In genomic region chr15:98140809-98141208, GRCm38 (mm10) we compare ENCODE assay signal across 27 mouse cellular contexts. TPM values are rescaled to one million over a fixed set of nuclear protein-coding genes. Genes with fewer than 3 reads are reported as not detected.
"Had no signal": no experiment of that assay in that cellular context is flagged by ENCODE, and none has a peak within 500 bp of the region (broad histone marks: within the 10 kb centered on the region; RNA-seq: fewer than 3 reads in every experiment).

No protein-coding gene starts in this region.

- ATAC-seq: midbrain, embryonic 16.5 days had no signal

- H3K4me3 ChIP-seq: midbrain, embryonic 10.5 days; midbrain, embryonic 12.5 days; myocyte; neural tube, embryonic 13.5 days; neural tube, embryonic 15.5 days; stomach, embryonic 15.5 days had no signal

- H3K27me3 ChIP-seq: midbrain, embryonic 12.5 days; neural tube, embryonic 13.5 days; neural tube, embryonic 15.5 days; stomach, embryonic 15.5 days had no signal

- H3K27ac ChIP-seq: midbrain, embryonic 10.5 days; midbrain, embryonic 12.5 days; neural tube, embryonic 13.5 days; neural tube, embryonic 15.5 days; stomach, embryonic 15.5 days; stomach, postnatal 0 days had no signal

- DNase-seq: lung, adult 18-20 months; lung, embryonic 14.5 days; lung, postnatal 10 days; lung, postnatal 4 days; midbrain, embryonic 14.5 days; retina, postnatal 1 day; right cerebral cortex, adult 18-20 months; right cerebral cortex, postnatal 25 days; right cerebral cortex, postnatal 4 days; thymus, adult 2 months; thymus, postnatal 25 days; thymus, postnatal 4 days had no signal

- H3K9me3 ChIP-seq: midbrain, embryonic 10.5 days; midbrain, embryonic 12.5 days; neural tube, embryonic 13.5 days; neural tube, embryonic 15.5 days; stomach, embryonic 15.5 days had no signal

- H3K9ac ChIP-seq: lung, embryonic 14.5 days; midbrain, embryonic 12.5 days; neural tube, embryonic 13.5 days; neural tube, embryonic 15.5 days; stomach, embryonic 15.5 days had no signal

- H3K4me2 ChIP-seq: lung, embryonic 14.5 days; midbrain, embryonic 12.5 days; neural tube, embryonic 13.5 days; neural tube, embryonic 15.5 days; stomach, embryonic 15.5 days had no signal

RNA-seq across cellular contexts. Expression of gene Ccdc184, which starts 26.1 kb away (rescaled TPM):
- total RNA-seq: megakaryocyte, adult 5-6 weeks; megakaryocyte-erythroid progenitor cell, adult 5-6 weeks had no signal
- polyA plus RNA-seq: lung, embryonic 14.5 days had no signal

RNA-seq across cellular contexts. Expression of gene Olfr288, which starts 54.5 kb away (rescaled TPM):
- total RNA-seq: megakaryocyte, adult 5-6 weeks; megakaryocyte-erythroid progenitor cell, adult 5-6 weeks had no signal
- polyA plus RNA-seq: lung, embryonic 14.5 days; lung, embryonic 16.5 days; midbrain, embryonic 10.5 days; midbrain, embryonic 12.5 days; midbrain, embryonic 14.5 days; midbrain, embryonic 16.5 days; myocyte; neural tube, embryonic 11.5 days; neural tube, embryonic 13.5 days; neural tube, embryonic 15.5 days; spleen, adult 2 months; stomach, embryonic 15.5 days; stomach, postnatal 0 days; testis, adult 2 months; thymus, adult 2 months; urinary bladder, adult 2 months had no signal
